Mouse (Mus musculus): ENCODE data around the gene Mbd3.

- TF ChIP-seq CTCF (IDR thresholded peaks at IDR 0.05; ENCODE audit: low read depth, low read length): no peak
- TF ChIP-seq GATA1 (IDR thresholded peaks at IDR 0.05; ENCODE audit: borderline replicate concordance, low read length): no peak
- TF ChIP-seq TAL1 (conservative IDR thresholded peaks at IDR 0.05; ENCODE audit: low read depth, low read length): no peak
- no peak for TF ChIP-seq POLR2AphosphoS5 (IDR thresholded peaks at IDR 0.05; ENCODE audit: insufficient replicate concordance, low read depth, low read length)
- no peak for TF ChIP-seq GATA2 (IDR thresholded peaks at IDR 0.05; ENCODE audit: borderline replicate concordance, low read depth, low read length)
Observed at GRCm38 (mm10) chr10:80425041-80425440, 25.7 kb upstream of the Mbd3 start.
